Mouse (Mus musculus) cerebellum, adult 9-10 months (tissue): ENCODE measurements at regions not wholly inside any gene's neighbourhood (a gene's known extent, or its start where the extent isn't known, plus 50 kb on each side); places are given as distances from the start of the nearest gene placed in this dataset.
A peak's percentile ranks its signal among the peaks of the same experiment; 100 is the strongest.
"Not testable (repeated sequence)": the region's sequence is repeated elsewhere in the genome, so short reads cannot be mapped to it uniquely, and the experiment has no call there.

ENCODE experiments used
- DNase-seq: peaks from one replicate; pipeline ENCODE4 v3.0.0; 2022

GRCm38 (mm10) chr16:12811088-12811487 is 298.4 kb upstream of the Ercc4 start:
- DNase-seq, result no peak

- no peak for DNase-seq
These were observed 284.8 kb upstream of the Ercc4 start for GRCm38 (mm10) chr16:12824646-12825045.

- DNase-seq, result no peak
These were observed 283.3 kb upstream of the Ercc4 start for GRCm38 (mm10) chr16:12826222-12826621.

- not testable (repeated sequence) for DNase-seq
These were observed 278.2 kb upstream of the Ercc4 start for GRCm38 (mm10) chr16:12831308-12831707.

- DNase-seq, result no peak
These were observed 253.1 kb upstream of the Ercc4 start for GRCm38 (mm10) chr16:12856356-12856755.

- DNase-seq, result no peak
These were observed 249.6 kb upstream of the Ercc4 start for GRCm38 (mm10) chr16:12859714-12860355.

GRCm38 (mm10) chr16:12862561-12862960 is 246.9 kb upstream of the Ercc4 start:
- no peak for DNase-seq

- DNase-seq, result not testable (repeated sequence)
These were observed 231.2 kb upstream of the Ercc4 start for GRCm38 (mm10) chr16:12878326-12878725.

GRCm38 (mm10) chr16:12880011-12880410 is 229.5 kb upstream of the Ercc4 start:
- DNase-seq, result no peak

- DNase-seq, result no peak
These were observed 229.0 kb upstream of the Ercc4 start for GRCm38 (mm10) chr16:12880481-12880880.

- DNase-seq, result no peak
These were observed 226.8 kb upstream of the Ercc4 start for GRCm38 (mm10) chr16:12882690-12883089.

GRCm38 (mm10) chr16:12884556-12884955 is 224.9 kb upstream of the Ercc4 start:
- peak; percentile 20 for DNase-seq

GRCm38 (mm10) chr16:12886127-12886526 is 223.4 kb upstream of the Ercc4 start:
- peak; percentile 21 for DNase-seq

GRCm38 (mm10) chr16:12887381-12887780 is 222.1 kb upstream of the Ercc4 start:
- DNase-seq, result no peak

GRCm38 (mm10) chr16:12890094-12890493 is 219.4 kb upstream of the Ercc4 start:
- DNase-seq, result no peak

GRCm38 (mm10) chr16:12890545-12890944 is 218.9 kb upstream of the Ercc4 start:
- no peak for DNase-seq

- no peak for DNase-seq
These were observed 216.7 kb upstream of the Ercc4 start for GRCm38 (mm10) chr16:12892658-12893305.

GRCm38 (mm10) chr16:12897267-12897666 is 212.2 kb upstream of the Ercc4 start:
- DNase-seq, result no peak

- DNase-seq, result no peak
These were observed 208.8 kb upstream of the Ercc4 start for GRCm38 (mm10) chr16:12900670-12901069.

- peak; percentile 18 for DNase-seq
These were observed 208.1 kb upstream of the Ercc4 start for GRCm38 (mm10) chr16:12901096-12901995.

GRCm38 (mm10) chr16:12901996-12902319 is 207.5 kb upstream of the Ercc4 start:
- DNase-seq, result no peak

GRCm38 (mm10) chr16:12903161-12903560 is 206.3 kb upstream of the Ercc4 start:
- DNase-seq, result no peak

- no peak for DNase-seq
These were observed 204.5 kb upstream of the Ercc4 start for GRCm38 (mm10) chr16:12904937-12905336.

- DNase-seq, result no peak
These were observed 184.8 kb upstream of the Ercc4 start for GRCm38 (mm10) chr16:12924668-12925067.
